Mouse (Mus musculus) megakaryocyte, embryonic 14.5 days (primary cell): ENCODE measurements around the gene Stra6. TPM values are rescaled to one million over a fixed set of nuclear protein-coding genes. Genes with fewer than 3 reads are reported as not detected.

Experiments
- H3K27me3 ChIP-seq: replicated peaks from 2 replicates; pipeline ENCODE3; 2012; ENCODE audit warnings: inconsistent platforms
- H3K36me3 ChIP-seq: replicated peaks from 2 replicates; pipeline ENCODE3; 2012; ENCODE audit warnings: low read length, inconsistent platforms, mixed read lengths
- H3K4me1 ChIP-seq: 2 replicates; pipeline ENCODE4 v1.6.1; 2012; ENCODE audit warnings: inconsistent platforms
- H3K4me3 ChIP-seq: replicated peaks from 2 replicates; pipeline ENCODE3; 2012; ENCODE audit warnings: moderate library complexity, mild to moderate bottlenecking, inconsistent platforms
- H3K9me3 ChIP-seq: 2 replicates; pipeline ENCODE4 v1.6.1; 2012; ENCODE audit warnings: inconsistent platforms
- FLI1 ChIP-seq: IDR thresholded peaks from 2 replicates; pipeline ENCODE4 v1.6.1; 2012; ENCODE audit warnings: low read length, inconsistent platforms, mixed read lengths
- GATA1 ChIP-seq: IDR thresholded peaks from 3 replicates; pipeline ENCODE4 v1.6.1; 2012; ENCODE audit warnings: mixed read lengths, low read length, inconsistent platforms, borderline replicate concordance
- polyA plus RNA-seq: library from polyadenylated mRNA; stranded (reverse); fragments of >175 nt; gene quantifications from 2 replicates; pipeline ENCODE4 v1.2.3, GENCODE M21; 2012; ENCODE audit warnings: low replicate concordance; ENCODE audit not compliant: insufficient read depth

The Stra6 gene
- polyA plus RNA-seq, 1 experiment = not detected

- TF ChIP-seq FLI1 (no peak), GATA1 (no peak)
- Histone ChIP-seq H3K9me3 (no peaks in the 10 kb centered on the region), H3K4me1 (0 out of 2 replicates have a peak, but pooled peaks cover 3% of the 10 kb centered on the region), H3K4me3 (no peak overlapping the region), H3K36me3 (no peaks in the 10 kb centered on the region), H3K27me3 (peaks cover 97% of the 10 kb centered on the region)
Observed at GRCm38 (mm10) chr9:58048621-58049020, 15.0 kb upstream of the Stra6 start.

- Histone ChIP-seq H3K4me3 (no peak overlapping the region), H3K9me3 (no peaks in the 10 kb centered on the region), H3K4me1 (0 out of 2 replicates have a peak, but pooled peaks cover 3% of the 10 kb centered on the region), H3K36me3 (no peaks in the 10 kb centered on the region), H3K27me3 (peaks cover 98% of the 10 kb centered on the region)
- TF ChIP-seq FLI1 = no peak
- no peak for TF ChIP-seq GATA1
Observed at GRCm38 (mm10) chr9:58049186-58049585, 14.4 kb upstream of the Stra6 start.

- 0 out of 2 replicates have a peak, but pooled peaks cover 3% of the 10 kb centered on the region for H3K4me1 ChIP-seq
- TF ChIP-seq FLI1 = no peak
- no peak for TF ChIP-seq GATA1
- no peaks in the 10 kb centered on the region for H3K9me3 ChIP-seq
- H3K36me3 ChIP-seq = no peaks in the 10 kb centered on the region
- peaks cover 97% of the 10 kb centered on the region for H3K27me3 ChIP-seq
- H3K4me3 ChIP-seq = no peak overlapping the region
Observed at GRCm38 (mm10) chr9:58049861-58050260, 13.7 kb upstream of the Stra6 start.

GRCm38 (mm10) chr9:58051937-58052336 is 11.7 kb upstream of the Stra6 start:
- Histone ChIP-seq H3K36me3 (no peaks in the 10 kb centered on the region), H3K4me3 (no peak overlapping the region), H3K9me3 (no peaks in the 10 kb centered on the region), H3K27me3 (peaks cover 98% of the 10 kb centered on the region), H3K4me1 (no peaks in the 10 kb centered on the region)
- TF ChIP-seq FLI1 (no peak), GATA1 (no peak)

GRCm38 (mm10) chr9:58053102-58053501 is 10.5 kb upstream of the Stra6 start:
- H3K36me3 ChIP-seq = no peaks in the 10 kb centered on the region
- H3K4me1 ChIP-seq = no peaks in the 10 kb centered on the region
- no peak for TF ChIP-seq FLI1
- no peak for TF ChIP-seq GATA1
- no peaks in the 10 kb centered on the region for H3K9me3 ChIP-seq
- H3K4me3 ChIP-seq = no peak overlapping the region
- H3K27me3 ChIP-seq = peaks cover 98% of the 10 kb centered on the region

- H3K4me1 ChIP-seq = no peaks in the 10 kb centered on the region
Observed at GRCm38 (mm10) chr9:58053544-58053943, 10.0 kb upstream of the Stra6 start.

GRCm38 (mm10) chr9:58054032-58054431 is 9.6 kb upstream of the Stra6 start:
- no peak overlapping the region for H3K4me3 ChIP-seq
- TF ChIP-seq FLI1 (no peak), GATA1 (no peak)
- peaks cover 96% of the 10 kb centered on the region for H3K27me3 ChIP-seq
- H3K9me3 ChIP-seq = no peaks in the 10 kb centered on the region
- H3K4me1 ChIP-seq = no peaks in the 10 kb centered on the region
- H3K36me3 ChIP-seq = no peaks in the 10 kb centered on the region

More at GRCm38 (mm10) chr9:58053544-58053943, 10.0 kb upstream of the Stra6 start:
- no peaks in the 10 kb centered on the region for H3K36me3 ChIP-seq
- TF ChIP-seq GATA1 (no peak), FLI1 (no peak)
- no peak overlapping the region for H3K4me3 ChIP-seq
- peaks cover 98% of the 10 kb centered on the region for H3K27me3 ChIP-seq
- no peaks in the 10 kb centered on the region for H3K9me3 ChIP-seq

GRCm38 (mm10) chr9:58055666-58056065 is 7.9 kb upstream of the Stra6 start:
- Histone ChIP-seq H3K27me3 (peaks cover 92% of the 10 kb centered on the region), H3K4me3 (no peak overlapping the region), H3K4me1 (peaks cover 5% of the 10 kb centered on the region), H3K36me3 (no peaks in the 10 kb centered on the region), H3K9me3 (no peaks in the 10 kb centered on the region)
- TF ChIP-seq FLI1 = no peak
- no peak for TF ChIP-seq GATA1

GRCm38 (mm10) chr9:58059920-58060319 is 3.7 kb upstream of the Stra6 start:
- Histone ChIP-seq H3K36me3 (no peaks in the 10 kb centered on the region), H3K4me1 (peaks cover 17% of the 10 kb centered on the region), H3K9me3 (no peaks in the 10 kb centered on the region), H3K4me3 (no peak overlapping the region), H3K27me3 (peaks cover 86% of the 10 kb centered on the region)
- TF ChIP-seq GATA1 (no peak), FLI1 (no peak)

GRCm38 (mm10) chr9:58060677-58061667 is 2.6 kb upstream of the Stra6 start:
- TF ChIP-seq FLI1 (no peak), GATA1 (no peak)
- Histone ChIP-seq H3K9me3 (no peaks in the 10 kb centered on the region), H3K4me1 (peaks cover 17% of the 10 kb centered on the region), H3K4me3 (peak overlapping the region; percentile 60), H3K36me3 (no peaks in the 10 kb centered on the region), H3K27me3 (peaks cover 83% of the 10 kb centered on the region)
